ENCODE assay signal across 13 mouse cellular contexts in the genomic region with DNA sequence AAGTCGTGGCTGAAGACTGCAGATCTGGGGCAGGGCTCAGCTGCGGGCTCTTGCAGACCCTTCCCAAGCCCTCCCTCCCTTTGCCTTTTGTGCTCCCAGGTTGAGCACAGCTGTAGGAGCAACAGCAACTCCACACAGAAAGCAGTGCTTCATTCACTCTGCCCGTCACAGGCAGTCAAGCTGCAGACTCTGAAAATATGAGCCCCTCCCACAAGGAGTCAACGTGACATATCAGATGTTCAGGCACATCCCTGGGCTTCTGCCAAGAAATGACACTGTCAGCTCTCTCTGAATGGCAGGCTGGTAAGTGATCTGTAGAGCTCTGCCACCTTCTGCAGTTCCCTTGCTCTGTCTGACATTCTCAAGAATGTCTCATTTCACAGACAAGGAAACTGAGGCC. TPM values are rescaled to one million over a fixed set of nuclear protein-coding genes. Genes with fewer than 3 reads are reported as not detected.
A peak's percentile ranks its signal among the peaks of the same experiment; 100 is the strongest.
DNase-seq lines count a peak whose midpoint lies in the region; ATAC-seq lines count a peak whose summit lies in the region.
"Had no signal": no experiment of that assay in that cellular context is flagged by ENCODE, and none has a peak within 500 bp of the region (broad histone marks: within the 10 kb centered on the region; RNA-seq: fewer than 3 reads in every experiment).

No protein-coding gene starts in this region.

- no peak overlapping the region for H3K27ac ChIP-seq in forebrain, embryonic 16.5 days (ENCODE audit: low read length)
- H3K27ac ChIP-seq in kidney, embryonic 16.5 days (ENCODE audit: low read length) = no peak overlapping the region
- H3K27ac ChIP-seq: hindbrain, embryonic 10.5 days; limb, embryonic 13.5 days; neural tube, embryonic 13.5 days had no signal

- H3K4me1 ChIP-seq in forebrain, embryonic 16.5 days (replicated peaks; ENCODE audit: control insufficient read depth, insufficient read depth, low read length) = peaks cover 9% of the 10 kb centered on the region
- H3K4me1 ChIP-seq in kidney, embryonic 16.5 days (ENCODE audit: insufficient read depth, low read length) = peaks cover 13% of the 10 kb centered on the region; the same call in 1 of the 2 replicates
- H3K4me1 ChIP-seq: limb, embryonic 13.5 days had no signal

- intact Hi-C loops in left cerebral cortex, postnatal 25 days (cut with DNase I) = loop anchor here (2.0 to 10.0 kb wide), 3 partner anchors 85 to 340 kb away; no protein-coding TSS in a partner anchor

- H3K4me3 ChIP-seq in forebrain, embryonic 16.5 days (replicated peaks; ENCODE audit: low read length) = no peak overlapping the region
- no peak overlapping the region for H3K4me3 ChIP-seq in kidney, embryonic 16.5 days (ENCODE audit: low read length)
- H3K4me3 ChIP-seq: hindbrain, embryonic 10.5 days; limb, embryonic 13.5 days; neural tube, embryonic 13.5 days had no signal

- H3K27me3 ChIP-seq in forebrain, embryonic 16.5 days (replicated peaks; ENCODE audit: control insufficient read depth, insufficient read depth, low read length) = peaks cover 5% of the 10 kb centered on the region; the same call in 1 of the 2 replicates
- no peaks in the 10 kb centered on the region for H3K27me3 ChIP-seq in kidney, embryonic 16.5 days (ENCODE audit: insufficient read depth, low read length)

- H3K36me3 ChIP-seq in forebrain, embryonic 16.5 days (ENCODE audit: control insufficient read depth, insufficient read depth) = no peaks in the 10 kb centered on the region
- no peaks in the 10 kb centered on the region for H3K36me3 ChIP-seq in kidney, embryonic 16.5 days (ENCODE audit: insufficient read depth, low read length)
- H3K36me3 ChIP-seq: hindbrain, embryonic 10.5 days; limb, embryonic 13.5 days; neural tube, embryonic 13.5 days had no signal

- H3K4me2 ChIP-seq in forebrain, embryonic 16.5 days (ENCODE audit: low read length) = no peak overlapping the region
- no peak overlapping the region for H3K4me2 ChIP-seq in kidney, embryonic 16.5 days (replicated peaks; ENCODE audit: low read depth, low read length)
- H3K4me2 ChIP-seq: limb, embryonic 13.5 days; neural tube, embryonic 13.5 days had no signal

- H3K9me3 ChIP-seq in forebrain, embryonic 16.5 days (ENCODE audit: control insufficient read depth, low read length) = no peaks in the 10 kb centered on the region
- no peaks in the 10 kb centered on the region; the same call in 1 of the 2 replicates for H3K9me3 ChIP-seq in kidney, embryonic 16.5 days (ENCODE audit: low read length)
- H3K9me3 ChIP-seq: hindbrain, embryonic 10.5 days; limb, embryonic 13.5 days; neural tube, embryonic 13.5 days had no signal

- peak; percentile 39 for DNase-seq in left cerebral cortex, adult 11 months (ENCODE audit: low spot score)
- DNase-seq in left cerebral cortex, postnatal 25 days (ENCODE audit: low spot score in 2 of 2) = no peak
- DNase-seq in 416B (ENCODE audit: low read depth) = peak; percentile 40
- peak; percentile 64 for DNase-seq in adrenal gland, adult 8-10 months
- DNase-seq in urinary bladder, postnatal 14 days (ENCODE audit: low spot score) = no peak
- DNase-seq in thymus, postnatal 25 days = no peak
- DNase-seq: cerebellum, postnatal 25 days; kidney, postnatal 14 days had no signal

- WGBS in forebrain, embryonic 16.5 days = 25% methylated on average over 4 of the region's 4 CpGs
- WGBS in kidney, embryonic 16.5 days = 31% methylated on average over 4 of the region's 4 CpGs

- H3K9ac ChIP-seq in forebrain, embryonic 16.5 days (replicated peaks; ENCODE audit: low read depth, low read length) = no peak overlapping the region
- H3K9ac ChIP-seq in kidney, embryonic 16.5 days (replicated peaks; ENCODE audit: low read length) = no peak overlapping the region
- H3K9ac ChIP-seq: limb, embryonic 13.5 days; neural tube, embryonic 13.5 days had no signal

- peak; percentile 80 for ATAC-seq in forebrain, embryonic 16.5 days
- no peak for ATAC-seq in kidney, embryonic 16.5 days (ENCODE audit: low FRiP score, low TSS enrichment)

RNA-seq across cellular contexts. Expression of gene Loxl4, which starts 45.2 kb away (rescaled TPM):
- under 1 TPM in 1 of 2 experiments, not detected in 1; 0.16 TPM for total RNA-seq in left cerebral cortex, postnatal 25 days (2021)
- 1 to 10 TPM; 1.5 to 3.1 (median 2.0) TPM for total RNA-seq in adrenal gland, adult 8-10 months (2022)
- 0.12 and 0.13 TPM in 2 replicates for polyA plus RNA-seq in forebrain, embryonic 16.5 days (2015; fragmentation: Nextera tagmentation; extraction: Ambion mirVana)
- 1.6 and 2.1 TPM in 2 replicates for polyA plus RNA-seq in kidney, embryonic 16.5 days (2015; fragmentation: Nextera tagmentation; extraction: Ambion mirVana)

Comparison
In these comparisons a context has a peak if more than half of its experiments do, and no peak if none do; other contexts are left out.
1. DNase-seq: peak in left cerebral cortex, adult 11 months (single experiment), 416B (single experiment) and adrenal gland, adult 8-10 months (single experiment); none in left cerebral cortex, postnatal 25 days (0 of 2), urinary bladder, postnatal 14 days (single experiment) and thymus, postnatal 25 days (single experiment).